Mouse (Mus musculus): ENCODE data around the gene Mta3.

DNA sequence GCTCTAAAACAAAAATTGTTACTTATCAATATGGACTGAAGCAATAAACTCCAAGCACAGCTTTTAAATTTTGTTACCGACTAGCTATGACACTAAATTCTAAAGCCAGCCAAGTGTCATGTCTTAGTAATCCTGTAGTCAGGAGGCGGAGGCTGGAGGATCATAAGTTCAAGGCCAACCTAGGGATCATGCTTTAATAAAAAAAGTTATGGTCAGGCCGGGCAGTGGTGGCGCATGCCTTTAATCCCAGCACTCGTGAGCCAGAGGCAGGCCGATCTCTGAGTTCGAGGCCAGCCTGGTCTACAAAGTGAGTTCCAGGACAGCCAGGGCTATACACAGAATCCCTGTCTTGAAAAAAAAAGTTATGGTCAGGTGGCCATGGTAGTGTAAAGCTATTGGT, 71.0 kb downstream of the Mta3 start:
- TF ChIP-seq HCFC1 (IDR thresholded peaks at IDR 0.05; ENCODE audit: borderline replicate concordance, insufficient read depth, low read length), result no peak
- TF ChIP-seq CHD2 (IDR thresholded peaks at IDR 0.05; ENCODE audit: low read depth, low read length), result no peak
- no peak for TF ChIP-seq MAFK (IDR thresholded peaks at IDR 0.05; ENCODE audit: insufficient read depth, low read depth, low read length)
- no peak for TF ChIP-seq ZC3H11A (IDR thresholded peaks at IDR 0.05; ENCODE audit: borderline replicate concordance, low read depth, low read length)
